Mouse (Mus musculus): ENCODE data around the gene 2610507B11Rik. TPM values are rescaled to one million over a fixed set of nuclear protein-coding genes. Genes with fewer than 3 reads are reported as not detected.

The 2610507B11Rik gene
- 100 to 1,000 TPM; 177 TPM for total RNA-seq (2021)

- DNase-seq (ENCODE audit: low spot score in 2 of 2) = peak; percentile 88 to 91
These were observed at the start of gene 2610507B11Rik for GRCm38 (mm10) chr11:78261380-78262352. Gene 2610507B11Rik, plus strand, starts transcription at chr11:78261752.

GRCm38 (mm10) chr11:78213086-78213817 lies 48.3 kb upstream of the 2610507B11Rik start:
- intact Hi-C loops (cut with DNase I) = no loop called here
- DNase-seq (ENCODE audit: low spot score in 2 of 2) = no peak

More at GRCm38 (mm10) chr11:78261380-78262352, at the start of gene 2610507B11Rik:
- intact Hi-C loops (cut with DNase I) = loop anchor here (5.0 kb wide), 1 partner anchor 66 kb away; the partner anchor contains the start of gene Pigs

- intact Hi-C loops (cut with DNase I) = no loop called here
These were observed 45.7 kb upstream of the 2610507B11Rik start for GRCm38 (mm10) chr11:78215709-78216317.

GRCm38 (mm10) chr11:78223586-78223985 lies 38.0 kb upstream of the 2610507B11Rik start:
- intact Hi-C loops (cut with DNase I) = no loop called here
- no peak for DNase-seq (ENCODE audit: low spot score in 2 of 2)

More at GRCm38 (mm10) chr11:78215709-78216317, 45.7 kb upstream of the 2610507B11Rik start:
- DNase-seq (ENCODE audit: low spot score in 2 of 2) = no peak

GRCm38 (mm10) chr11:78231518-78231917 lies 30.0 kb upstream of the 2610507B11Rik start:
- intact Hi-C loops (cut with DNase I) = no loop called here
- no peak for DNase-seq (ENCODE audit: low spot score in 2 of 2)

- peak; percentile 65 to 70 for DNase-seq (ENCODE audit: low spot score in 2 of 2)
These were observed 21.2 kb upstream of the 2610507B11Rik start for GRCm38 (mm10) chr11:78240193-78240857.

GRCm38 (mm10) chr11:78245261-78245626 lies 16.3 kb upstream of the 2610507B11Rik start:
- intact Hi-C loops (cut with DNase I) = no loop called here
- no peak for DNase-seq (ENCODE audit: low spot score in 2 of 2)

More at GRCm38 (mm10) chr11:78240193-78240857, 21.2 kb upstream of the 2610507B11Rik start:
- intact Hi-C loops (cut with DNase I) = no loop called here

- intact Hi-C loops (cut with DNase I) = no loop called here
These were observed 15.8 kb upstream of the 2610507B11Rik start, which contains the start of the genes Sdf2 and Supt6 for GRCm38 (mm10) chr11:78245627-78246317. Gene Sdf2, plus strand, starts transcription at chr11:78245746. Gene Supt6, minus strand, starts transcription at chr11:78245987.

GRCm38 (mm10) chr11:78246318-78247011 lies 15.1 kb upstream of the 2610507B11Rik start:
- DNase-seq (ENCODE audit: low spot score in 2 of 2) = no peak
- intact Hi-C loops (cut with DNase I) = no loop called here

More at GRCm38 (mm10) chr11:78245627-78246317, 15.8 kb upstream of the 2610507B11Rik start, which contains the start of the genes Sdf2 and Supt6:
- peak; percentile 91 to 92 for DNase-seq (ENCODE audit: low spot score in 2 of 2)

- no peak for DNase-seq (ENCODE audit: low spot score in 2 of 2)
- intact Hi-C loops (cut with DNase I) = no loop called here
These were observed 14.6 kb upstream of the 2610507B11Rik start for GRCm38 (mm10) chr11:78247012-78247348.

- intact Hi-C loops (cut with DNase I) = no loop called here
- no peak for DNase-seq (ENCODE audit: low spot score in 2 of 2)
These were observed 13.8 kb upstream of the 2610507B11Rik start for GRCm38 (mm10) chr11:78247727-78248140.

GRCm38 (mm10) chr11:78256618-78257017 lies 4.9 kb upstream of the 2610507B11Rik start:
- DNase-seq (ENCODE audit: low spot score in 2 of 2) = no peak
- intact Hi-C loops (cut with DNase I) = no loop called here

- intact Hi-C loops (cut with DNase I) = loop anchor here (5.0 kb wide), 1 partner anchor 67 kb away; the partner anchor contains the start of gene Pigs
- no peak for DNase-seq (ENCODE audit: low spot score in 2 of 2)
These were observed 878 bp upstream of the 2610507B11Rik start for GRCm38 (mm10) chr11:78260489-78261258.

- peak; percentile 22 to 36 for DNase-seq (ENCODE audit: low spot score in 2 of 2)
- intact Hi-C loops (cut with DNase I) = loop anchor here (5.0 kb wide), 1 partner anchor 65 kb away; the partner anchor contains the start of gene Pigs
These were observed 998 bp downstream of the 2610507B11Rik start for GRCm38 (mm10) chr11:78262550-78262949.

GRCm38 (mm10) chr11:78265571-78265970 lies 4.0 kb downstream of the 2610507B11Rik start:
- DNase-seq (ENCODE audit: low spot score in 2 of 2) = no peak
- intact Hi-C loops (cut with DNase I) = loop anchor here (5.0 kb wide), 1 partner anchor 38 kb away; no protein-coding TSS in a partner anchor

GRCm38 (mm10) chr11:78271986-78272385 lies 10.4 kb downstream of the 2610507B11Rik start:
- intact Hi-C loops (cut with DNase I) = loop anchor here (5.0 kb wide), 1 partner anchor 70 kb away; the partner anchor contains the start of gene Unc119
- DNase-seq (ENCODE audit: low spot score in 2 of 2) = peak; percentile 61 to 69

- no peak for DNase-seq (ENCODE audit: low spot score in 2 of 2)
- intact Hi-C loops (cut with DNase I) = no loop called here
These were observed 14.0 kb downstream of the 2610507B11Rik start for GRCm38 (mm10) chr11:78275596-78275995.

Measured in left cerebral cortex, postnatal 36 days (tissue).